Mouse (Mus musculus) ES-E14 (cell line): ENCODE results near the gene Wdcp.
A peak's percentile ranks its signal among the peaks of the same experiment; 100 is the strongest.

ENCODE experiments used
- HCFC1 ChIP-seq: IDR thresholded peaks from 2 replicates; pipeline ENCODE4 v1.6.1; 2012; ENCODE audit warnings: low read length, inconsistent platforms, borderline replicate concordance; ENCODE audit not compliant: insufficient read depth
- MAFK ChIP-seq: IDR thresholded peaks from 2 replicates; pipeline ENCODE4 v1.6.1; 2014; ENCODE audit warnings: mild to moderate bottlenecking, low read depth, low read length, inconsistent platforms; ENCODE audit not compliant: insufficient read depth
- ZC3H11A ChIP-seq: IDR thresholded peaks from 2 replicates; pipeline ENCODE4 v1.6.1; 2012; ENCODE audit warnings: low read depth, mild to moderate bottlenecking, inconsistent platforms, low read length, borderline replicate concordance
- ZNF384 ChIP-seq: IDR thresholded peaks from 2 replicates; pipeline ENCODE4 v1.6.1; 2012; ENCODE audit warnings: low read depth, low read length, inconsistent platforms

GRCm38 (mm10) chr12:4879048-4879447 is 35.9 kb downstream of the Wdcp start:
- TF ChIP-seq ZNF384 (no peak), ZC3H11A (0 out of 2 replicates have a peak, but pooled peaks have one; percentile 24), MAFK (no peak), HCFC1 (no peak)
